Mouse (Mus musculus): ENCODE results near the gene B3gnt2.

DNA sequence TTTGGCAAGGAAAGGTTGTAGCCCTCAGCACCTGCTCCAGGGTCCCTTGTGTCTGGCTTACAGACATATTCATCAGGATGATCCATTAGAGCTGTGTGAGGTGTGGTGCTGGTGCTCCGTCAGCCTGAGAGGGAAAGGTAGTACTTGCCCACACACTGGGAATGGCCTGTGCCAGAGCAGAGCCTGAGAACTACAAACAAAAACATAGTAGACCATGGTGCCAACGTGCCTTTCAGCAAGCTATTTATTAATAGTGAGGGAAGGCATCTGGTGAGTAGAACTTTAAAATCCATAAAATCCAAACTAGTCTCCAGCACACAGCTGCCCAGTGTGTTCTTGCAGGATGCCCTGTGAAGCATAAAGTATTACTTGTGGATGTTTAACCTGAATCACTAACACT, 94.5 kb downstream of the B3gnt2 start:
- no peak for TF ChIP-seq CTCF (IDR thresholded peaks at IDR 0.05)
- no peak for TF ChIP-seq EP300 (IDR thresholded peaks at IDR 0.05)
